13 mouse cellular contexts compared by ENCODE assay signal in genomic region chr17:85776876-85777275, GRCm38 (mm10).
DNase-seq lines count a peak whose midpoint lies in the region; ATAC-seq and TF ChIP-seq lines count a peak whose summit lies in the region.
"Had no signal": no experiment of that assay in that cellular context is flagged by ENCODE, and none has a peak within 500 bp of the region (broad histone marks: within the 10 kb centered on the region; RNA-seq: fewer than 3 reads in every experiment).

No protein-coding gene starts in this region.

- TF ChIP-seq CTCF in forebrain, postnatal 0 days (IDR thresholded peaks at IDR 0.05; ENCODE audit: low read depth), result no peak

- H3K27ac ChIP-seq in forebrain, postnatal 0 days (ENCODE audit: low read depth, low read length), result peak overlapping the region; percentile 57
- H3K27ac ChIP-seq in midbrain, embryonic 16.5 days (ENCODE audit: low read length), result peak overlapping the region; percentile 63

- no peaks in the 10 kb centered on the region for H3K9me3 ChIP-seq in forebrain, postnatal 0 days (ENCODE audit: low read length)
- H3K9me3 ChIP-seq in midbrain, embryonic 16.5 days (replicated peaks; ENCODE audit: control insufficient read depth, low read length, poor library complexity, severe bottlenecking), result no peaks in the 10 kb centered on the region
- H3K9me3 ChIP-seq: megakaryocyte, embryonic 14.5 days had no signal

- peak; percentile 99 for ATAC-seq in forebrain, postnatal 0 days
- ATAC-seq in midbrain, embryonic 16.5 days, result peak; percentile 97
- ATAC-seq in monocyte, adult 5-6 weeks (replicated peaks; ENCODE audit: insufficient number of reproducible peaks, low FRiP score, low TSS enrichment, poor library complexity, severe bottlenecking), result no peak
- ATAC-seq in erythroblast, adult 5-6 weeks (replicated peaks; ENCODE audit: low FRiP score, poor library complexity, severe bottlenecking), result no peak

- no peak overlapping the region for H3K9ac ChIP-seq in forebrain, postnatal 0 days
- no peak overlapping the region for H3K9ac ChIP-seq in midbrain, embryonic 16.5 days (ENCODE audit: low read depth, low read length)

- WGBS in forebrain, postnatal 0 days, result 37% methylated on average over 3 of the region's 3 CpGs
- WGBS in midbrain, embryonic 16.5 days, result 35% methylated on average over 3 of the region's 3 CpGs

- no peak overlapping the region for H3K4me2 ChIP-seq in forebrain, postnatal 0 days (ENCODE audit: low read depth)
- H3K4me2 ChIP-seq in midbrain, embryonic 16.5 days (ENCODE audit: low read length), result no peak overlapping the region
- H3K4me2 ChIP-seq: heart, embryonic 11.5 days had no signal

- H3K36me3 ChIP-seq in forebrain, postnatal 0 days (ENCODE audit: insufficient read depth), result no peaks in the 10 kb centered on the region
- H3K36me3 ChIP-seq in midbrain, embryonic 16.5 days (ENCODE audit: control insufficient read depth, insufficient read depth, low read length), result no peaks in the 10 kb centered on the region

- H3K4me3 ChIP-seq in forebrain, postnatal 0 days (ENCODE audit: low read depth, low read length), result no peak overlapping the region
- no peak overlapping the region for H3K4me3 ChIP-seq in midbrain, embryonic 16.5 days (ENCODE audit: low read depth, low read length)
- H3K4me3 ChIP-seq: megakaryocyte, embryonic 14.5 days had no signal

- peaks cover 3% of the 10 kb centered on the region; the same call in 1 of the 2 replicates for H3K4me1 ChIP-seq in forebrain, postnatal 0 days (ENCODE audit: insufficient read depth)
- peaks cover 5% of the 10 kb centered on the region for H3K4me1 ChIP-seq in midbrain, embryonic 16.5 days (ENCODE audit: control insufficient read depth, insufficient read depth, low read length)
- H3K4me1 ChIP-seq: megakaryocyte, embryonic 14.5 days had no signal

- H3K27me3 ChIP-seq in forebrain, postnatal 0 days (ENCODE audit: insufficient read depth, low read length), result no peaks in the 10 kb centered on the region; the same call in 1 of the 2 replicates
- H3K27me3 ChIP-seq in midbrain, embryonic 16.5 days (ENCODE audit: control insufficient read depth, insufficient read depth, low read depth, low read length), result no peaks in the 10 kb centered on the region

- peak; percentile 7 for DNase-seq in ZHBTc4 (ENCODE audit: low read depth, low spot score)
- DNase-seq in forebrain, postnatal 0 days, result peak; percentile 89
- DNase-seq in layer of hippocampus, postnatal 25 days (ENCODE audit: extremely low spot score in 1 of 2, low spot score in 1 of 2), result peak; percentile 19 to 24
- no peak for DNase-seq in adrenal gland, postnatal 10 days
- DNase-seq: cerebellum, adult 18-20 months; kidney, adult 11 months; liver; thymus, adult 2 months had no signal

Comparison
In these comparisons a context has a peak if more than half of its experiments do, and no peak if none do; other contexts are left out.
1. ATAC-seq: peak in forebrain, postnatal 0 days (single experiment) and midbrain, embryonic 16.5 days (single experiment); none in monocyte, adult 5-6 weeks (single experiment) and erythroblast, adult 5-6 weeks (single experiment).